Mouse (Mus musculus) midbrain, embryonic 14.5 days (tissue): ENCODE measurements at regions not wholly inside any gene's neighbourhood (a gene's known extent, or its start where the extent isn't known, plus 50 kb on each side); places are given as distances from the start of the nearest gene placed in this dataset.

Source experiments
- ATAC-seq: fragments of 200-750 bp; cut with Nextera tagmentation; 2 replicates; pipeline ENCODE4 v1.8.0; 2017; ENCODE audit warnings: moderate number of reproducible peaks, moderate library complexity; ENCODE audit not compliant: low FRiP score, low TSS enrichment
- DNase-seq: peaks from one replicate; pipeline ENCODE4 v3.0.0-alpha.2; 2015
- H3K27ac ChIP-seq: fragments of 300-500 bp; sonication (generic); replicated peaks from 2 replicates; pipeline ENCODE4 v1.5.1; 2014; ENCODE audit warnings: mild to moderate bottlenecking, low read depth, low read length, moderate library complexity
- H3K27me3 ChIP-seq: fragments of 300-500 bp; sonication (generic); 2 replicates; pipeline ENCODE4 v1.6.1; 2014; ENCODE audit warnings: low read length, control low read depth, mixed read lengths; ENCODE audit not compliant: control insufficient read depth, insufficient read depth
- H3K36me3 ChIP-seq: fragments of 300-500 bp; sonication (generic); 2 replicates; pipeline ENCODE4 v1.6.1; 2014; ENCODE audit warnings: low read length, control low read depth; ENCODE audit not compliant: control insufficient read depth, insufficient read depth
- H3K4me1 ChIP-seq: fragments of 300-500 bp; sonication (generic); 2 replicates; pipeline ENCODE4 v1.6.1; 2014; ENCODE audit warnings: mild to moderate bottlenecking, antibody characterized with exemption, low read length, control low read depth; ENCODE audit not compliant: control insufficient read depth, insufficient read depth
- H3K4me2 ChIP-seq: fragments of 300-500 bp; sonication (generic); 2 replicates; pipeline ENCODE4 v1.6.1; 2014; ENCODE audit warnings: mild to moderate bottlenecking, low read length, moderate library complexity
- H3K4me3 ChIP-seq: fragments of 300-500 bp; sonication (generic); replicated peaks from 2 replicates; pipeline ENCODE4 v1.5.1; 2014; ENCODE audit warnings: low read depth, low read length
- H3K9ac ChIP-seq: fragments of 300-500 bp; sonication (generic); replicated peaks from 2 replicates; pipeline ENCODE4 v1.6.1; 2014; ENCODE audit warnings: mild to moderate bottlenecking, low read length, moderate library complexity
- H3K9me3 ChIP-seq: fragments of 300-500 bp; sonication (generic); 2 replicates; pipeline ENCODE4 v1.6.1; 2016; ENCODE audit warnings: low read length, control low read depth, mixed read lengths; ENCODE audit not compliant: control insufficient read depth
- WGBS: fragments of 180-500 bp; shearing (Covaris S2); extraction: QIAGEN DNeasy Blood & Tissue Kit; methylation state at CpG from one replicate; pipeline ENCODE4 v1.1.7; 2014; 5-methylcytosine and 5-hydroxymethylcytosine counted together

GRCm38 (mm10) chr15:93000121-93000520 is 274.9 kb downstream of the Gxylt1 start:
- DNase-seq, result no peak
- H3K36me3 ChIP-seq, result no peaks in the 10 kb centered on the region
- H3K4me3 ChIP-seq, result no peak overlapping the region
- no peak overlapping the region for H3K27ac ChIP-seq
- no peaks in the 10 kb centered on the region for H3K9me3 ChIP-seq
- H3K9ac ChIP-seq, result no peak overlapping the region
- H3K27me3 ChIP-seq, result no peaks in the 10 kb centered on the region
- no peak overlapping the region for H3K4me2 ChIP-seq
- no peak for ATAC-seq
- 66% methylated on average over 12 of the region's 12 CpGs for WGBS
- H3K4me1 ChIP-seq, result peaks cover 17% of the 10 kb centered on the region

GRCm38 (mm10) chr15:92997933-92998332 is 277.0 kb downstream of the Gxylt1 start:
- H3K9ac ChIP-seq, result no peak overlapping the region
- ATAC-seq (no peak), DNase-seq (no peak)
- peaks cover 17% of the 10 kb centered on the region for H3K4me1 ChIP-seq
- H3K27me3 ChIP-seq, result no peaks in the 10 kb centered on the region
- H3K36me3 ChIP-seq, result no peaks in the 10 kb centered on the region
- H3K4me3 ChIP-seq, result no peak overlapping the region
- H3K27ac ChIP-seq, result no peak overlapping the region
- H3K4me2 ChIP-seq, result no peak overlapping the region
- 70% methylated on average over 5 of the region's 5 CpGs for WGBS
- no peaks in the 10 kb centered on the region for H3K9me3 ChIP-seq

- Histone ChIP-seq H3K4me1 (peaks cover 6% of the 10 kb centered on the region; the same call in 1 of the 2 replicates), H3K9me3 (no peaks in the 10 kb centered on the region), H3K4me2 (no peak overlapping the region), H3K27ac (no peak overlapping the region; the same call in 1 of the 2 replicates), H3K36me3 (no peaks in the 10 kb centered on the region), H3K4me3 (no peak overlapping the region), H3K9ac (no peak overlapping the region), H3K27me3 (no peaks in the 10 kb centered on the region)
- DNase-seq (peak; percentile 50), ATAC-seq (no peak)
- 67% methylated on average over 11 of the region's 11 CpGs for WGBS
Observed at GRCm38 (mm10) chr15:92994191-92994671, 280.7 kb downstream of the Gxylt1 start.

- H3K27me3 ChIP-seq, result no peaks in the 10 kb centered on the region
- peaks cover 6% of the 10 kb centered on the region; the same call in 1 of the 2 replicates for H3K4me1 ChIP-seq
- ATAC-seq (no peak), DNase-seq (no peak)
- no peak overlapping the region for H3K4me2 ChIP-seq
- no peaks in the 10 kb centered on the region for H3K36me3 ChIP-seq
- H3K9me3 ChIP-seq, result no peaks in the 10 kb centered on the region
- 75% methylated on average over 6 of the region's 6 CpGs for WGBS
- no peak overlapping the region for H3K27ac ChIP-seq
- no peak overlapping the region for H3K9ac ChIP-seq
- H3K4me3 ChIP-seq, result no peak overlapping the region
Observed at GRCm38 (mm10) chr15:92993538-92994190, 281.3 kb downstream of the Gxylt1 start.

GRCm38 (mm10) chr15:92975774-92976173 is 299.2 kb downstream of the Gxylt1 start:
- Histone ChIP-seq H3K27me3 (no peaks in the 10 kb centered on the region), H3K9me3 (no peaks in the 10 kb centered on the region), H3K36me3 (no peaks in the 10 kb centered on the region), H3K4me1 (no peaks in the 10 kb centered on the region), H3K9ac (no peak overlapping the region), H3K4me3 (no peak overlapping the region), H3K4me2 (no peak overlapping the region), H3K27ac (no peak overlapping the region)
- DNase-seq (no peak), ATAC-seq (no peak)
- WGBS, result 84% methylated on average over 4 of the region's 4 CpGs

- Histone ChIP-seq H3K27ac (no peak overlapping the region), H3K27me3 (no peaks in the 10 kb centered on the region), H3K4me3 (no peak overlapping the region), H3K4me2 (no peak overlapping the region), H3K9me3 (no peaks in the 10 kb centered on the region), H3K9ac (no peak overlapping the region), H3K36me3 (no peaks in the 10 kb centered on the region), H3K4me1 (no peaks in the 10 kb centered on the region)
- 70% methylated on average over 3 of the region's 3 CpGs for WGBS
- DNase-seq (peak; percentile 66), ATAC-seq (no peak)
Observed at GRCm38 (mm10) chr15:92974931-92975330, 300.0 kb downstream of the Gxylt1 start.

GRCm38 (mm10) chr15:92973651-92974229 is 301.2 kb downstream of the Gxylt1 start:
- Histone ChIP-seq H3K36me3 (no peaks in the 10 kb centered on the region), H3K27me3 (no peaks in the 10 kb centered on the region), H3K9me3 (no peaks in the 10 kb centered on the region), H3K9ac (no peak overlapping the region), H3K4me3 (no peak overlapping the region), H3K27ac (peak overlapping the region; percentile 43), H3K4me1 (no peaks in the 10 kb centered on the region), H3K4me2 (no peak overlapping the region)
- DNase-seq, result peak; percentile 85
- 70% methylated on average over 9 of the region's 9 CpGs for WGBS
- ATAC-seq, result peak; percentile 14; the same call in 1 of the 2 replicates

GRCm38 (mm10) chr15:92965556-92965955 is 309.4 kb downstream of the Gxylt1 start:
- H3K9ac ChIP-seq, result no peak overlapping the region
- H3K27me3 ChIP-seq, result no peaks in the 10 kb centered on the region
- WGBS, result 91% methylated on average over 1 of the region's 1 CpGs
- no peaks in the 10 kb centered on the region for H3K36me3 ChIP-seq
- H3K27ac ChIP-seq, result no peak overlapping the region
- H3K4me1 ChIP-seq, result no peaks in the 10 kb centered on the region
- no peaks in the 10 kb centered on the region for H3K9me3 ChIP-seq
- no peak for ATAC-seq
- H3K4me3 ChIP-seq, result no peak overlapping the region
- H3K4me2 ChIP-seq, result no peak overlapping the region
- no peak for DNase-seq

- Histone ChIP-seq H3K27ac (no peak overlapping the region), H3K9me3 (no peaks in the 10 kb centered on the region), H3K4me1 (no peaks in the 10 kb centered on the region), H3K9ac (no peak overlapping the region), H3K27me3 (no peaks in the 10 kb centered on the region), H3K4me2 (no peak overlapping the region), H3K4me3 (no peak overlapping the region), H3K36me3 (no peaks in the 10 kb centered on the region)
- ATAC-seq, result no peak
- DNase-seq, result no peak
- whole genome bisulfite sequencing, result 84% methylated on average over 3 of the region's 3 CpGs
Observed at GRCm38 (mm10) chr15:92964901-92965300, 310.1 kb downstream of the Gxylt1 start.
